Mouse (Mus musculus) right cerebral cortex, adult 2 months (tissue): Measurements from ENCODE around the gene Vmn2r45.
"Not testable (repeated sequence)": the region's sequence is repeated elsewhere in the genome, so short reads cannot be mapped to it uniquely, and the experiment has no call there.

Experiments
- DNase-seq, 2 experiments: peaks; one replicate each; pipeline ENCODE4 v3.0.0; 2021 to 2022; ENCODE audit warnings: low spot score in 2 of 2

The Vmn2r45 gene

GRCm38 (mm10) chr7:8488975-8489374 lies at the start of gene Vmn2r45:
Gene Vmn2r45 (minus strand): TSS chr7:8489075.
- not testable (repeated sequence) for DNase-seq
